Mouse (Mus musculus) cerebellum, postnatal 36 days (tissue): ENCODE measurements around the gene Tbc1d8b.
A peak's percentile ranks its signal among the peaks of the same experiment; 100 is the strongest.
"Not testable (repeated sequence)": the region's sequence is repeated elsewhere in the genome, so short reads cannot be mapped to it uniquely, and the experiment has no call there.

ENCODE experiments used
- DNase-seq, 2 experiments: peaks; one replicate each; pipeline ENCODE4 v3.0.0; 2021 to 2022; ENCODE audit warnings: mixed read lengths in 2 of 2

Tbc1d8b gene

DNA sequence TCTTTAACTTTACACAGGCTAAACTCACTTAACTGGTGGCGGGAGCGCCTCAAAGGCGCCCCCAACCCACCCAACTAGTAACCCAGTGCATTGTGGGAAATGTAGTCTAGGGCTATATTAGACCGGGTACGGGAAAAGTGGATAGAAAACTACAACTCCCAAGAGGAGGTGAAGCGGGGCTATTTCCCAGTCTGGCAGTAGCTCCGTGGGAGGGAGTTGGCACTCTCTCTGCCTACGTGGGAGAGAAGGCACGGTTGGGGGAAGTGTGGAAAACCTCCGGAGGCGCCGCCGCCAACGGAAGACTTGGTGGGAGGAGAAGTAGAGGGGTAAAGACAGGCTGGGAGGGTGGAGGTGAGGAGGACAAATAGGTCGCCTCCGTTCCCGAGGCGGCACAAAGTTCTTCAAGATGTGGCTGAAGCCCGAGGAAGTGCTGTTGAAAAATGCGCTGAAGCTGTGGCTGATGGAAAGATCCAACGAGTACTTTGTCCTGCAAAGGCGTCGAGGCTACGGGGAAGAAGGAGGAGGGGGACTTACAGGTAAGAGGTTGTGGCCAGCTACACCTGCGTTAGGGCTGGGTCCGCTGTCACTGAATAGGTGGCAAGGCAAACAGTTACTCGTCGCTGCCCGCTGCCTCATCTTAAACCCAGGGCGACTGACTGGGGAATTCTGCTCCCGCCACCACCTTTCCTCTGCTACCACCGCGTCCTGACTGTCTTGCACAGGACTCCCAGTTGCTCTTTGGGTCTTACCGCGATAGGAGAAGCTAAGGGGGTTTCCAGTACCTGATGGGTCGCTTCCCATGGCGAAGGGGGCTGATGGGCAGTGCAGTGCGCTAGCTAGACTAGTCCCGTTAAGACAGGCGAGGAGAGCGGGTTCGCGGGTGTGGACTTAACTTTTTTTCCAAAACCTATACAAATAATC is at the start of gene Tbc1d8b:
TSS of gene Tbc1d8b (plus strand) at position 222 of the 921 bp plus-strand sequence.
- DNase-seq = peak; percentile 69 to 76

GRCm38 (mm10) chrX:139639744-139640143 is 45.1 kb upstream of the Tbc1d8b start:
- no peak for DNase-seq

GRCm38 (mm10) chrX:139640418-139640817 is 44.4 kb upstream of the Tbc1d8b start:
- no peak for DNase-seq

DNA sequence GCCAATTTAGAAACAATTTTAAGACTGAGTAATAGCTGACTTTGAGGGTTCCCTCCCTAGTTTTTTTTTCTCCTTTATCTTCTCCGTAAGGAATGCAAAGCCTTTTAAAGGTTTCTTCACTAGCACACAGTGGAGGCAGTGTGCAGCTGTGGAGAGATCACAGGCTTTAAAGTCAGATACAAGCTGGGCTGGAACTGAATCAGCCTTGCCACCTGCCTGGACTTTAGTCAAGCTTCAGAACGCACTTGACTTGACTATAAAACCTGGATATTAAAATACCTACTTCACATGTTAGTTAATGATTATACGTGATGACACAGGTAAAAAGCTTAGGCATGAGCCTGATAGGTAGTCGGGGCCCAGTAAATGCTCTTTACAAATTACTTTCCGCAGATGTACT is 32.6 kb upstream of the Tbc1d8b start:
- DNase-seq = no peak

GRCm38 (mm10) chrX:139653292-139653691 is 31.5 kb upstream of the Tbc1d8b start:
- no peak for DNase-seq

- DNase-seq = no peak
Measured at GRCm38 (mm10) chrX:139654350-139655063, 30.3 kb upstream of the Tbc1d8b start.

DNA sequence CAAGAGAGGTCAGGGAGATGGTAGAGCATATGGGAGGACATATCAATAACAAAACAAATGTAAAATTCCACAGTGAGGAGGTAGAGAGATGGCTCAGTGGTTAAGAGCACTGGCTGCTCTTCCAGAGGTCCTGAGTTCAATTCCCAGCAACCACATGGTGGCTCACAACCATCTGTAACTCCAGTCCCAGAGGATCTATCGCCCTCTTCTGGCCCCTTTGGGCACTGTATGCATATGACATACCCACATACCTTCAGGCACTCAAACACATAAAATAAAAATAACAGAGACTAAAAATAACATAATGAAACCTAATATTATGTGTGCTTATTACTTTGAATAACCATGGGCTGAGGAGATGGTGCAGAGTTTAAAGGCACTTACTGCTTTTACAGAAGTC is 22.7 kb upstream of the Tbc1d8b start:
- DNase-seq = no peak

- no peak for DNase-seq
Measured at GRCm38 (mm10) chrX:139665829-139666228, 19.0 kb upstream of the Tbc1d8b start.

GRCm38 (mm10) chrX:139684410-139684774 is 404 bp upstream of the Tbc1d8b start:
- DNase-seq = no peak

DNA sequence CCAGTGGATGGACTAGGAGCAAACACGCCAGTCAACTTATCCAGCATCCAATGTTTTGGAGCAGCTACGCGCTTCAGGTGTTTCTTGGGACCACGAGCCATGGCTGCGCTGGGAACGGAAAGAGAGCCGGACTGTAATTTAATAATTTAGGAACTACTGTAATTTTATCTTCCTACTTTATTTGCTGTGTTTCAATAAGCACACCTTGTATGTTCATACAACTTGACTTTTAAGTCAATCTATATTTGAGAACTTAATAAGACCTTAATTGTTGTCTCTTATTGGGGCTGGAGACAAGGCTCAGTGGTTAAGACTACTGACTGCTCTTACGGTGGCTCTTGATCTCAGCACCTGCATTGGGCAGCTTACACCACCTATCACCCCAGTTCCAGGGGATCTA is 29.6 kb downstream of the Tbc1d8b start, which contains the start of gene Gm15013:
TSS of gene Gm15013 (minus strand) at position 101 of the 400 bp plus-strand sequence.
- no peak for DNase-seq

- no peak for DNase-seq
Measured at GRCm38 (mm10) chrX:139722350-139722749, 37.6 kb downstream of the Tbc1d8b start.

DNA sequence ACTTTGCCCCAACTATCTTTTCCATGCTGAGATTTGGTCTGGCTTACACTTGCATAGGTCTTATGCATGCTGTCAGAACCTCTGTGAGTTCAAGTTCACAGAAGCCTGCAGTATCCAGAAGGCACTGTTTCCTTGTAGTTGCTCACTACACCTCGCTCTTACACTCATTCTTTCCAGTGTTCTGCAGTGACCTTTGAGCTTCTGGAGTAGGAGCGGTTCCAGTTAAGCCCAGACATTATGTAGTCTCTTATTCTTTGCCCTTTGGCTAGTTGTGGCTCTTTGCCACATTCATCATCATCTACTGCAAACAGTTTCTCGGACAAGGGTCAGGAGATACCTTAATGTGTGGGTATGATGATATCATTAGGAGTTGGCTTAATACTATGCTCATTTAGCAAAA is 45.7 kb downstream of the Tbc1d8b start:
- DNase-seq = no peak

DNA sequence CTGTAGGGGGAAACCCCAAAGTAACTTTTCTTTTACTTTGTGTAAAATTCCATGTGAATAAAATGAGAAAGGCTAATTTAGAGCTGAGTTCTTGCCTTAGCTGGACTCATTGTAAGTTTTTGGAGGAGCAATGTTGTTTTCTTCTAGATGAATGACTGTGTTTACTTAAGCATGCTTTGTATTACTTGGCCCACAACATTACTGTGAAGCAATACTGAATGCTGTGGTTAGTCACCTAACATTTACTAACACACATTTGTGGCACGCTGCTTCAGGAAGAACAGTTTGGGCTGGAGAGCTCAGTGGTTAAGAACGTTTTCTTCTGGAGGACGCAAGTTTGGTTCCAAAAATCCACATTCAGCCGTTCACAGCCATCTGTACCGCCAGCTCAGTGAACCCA is 52.3 kb downstream of the Tbc1d8b start:
- DNase-seq = no peak

- DNase-seq = peak; percentile 53 to 58
Measured at GRCm38 (mm10) chrX:139751855-139752254, 67.1 kb downstream of the Tbc1d8b start.

DNA sequence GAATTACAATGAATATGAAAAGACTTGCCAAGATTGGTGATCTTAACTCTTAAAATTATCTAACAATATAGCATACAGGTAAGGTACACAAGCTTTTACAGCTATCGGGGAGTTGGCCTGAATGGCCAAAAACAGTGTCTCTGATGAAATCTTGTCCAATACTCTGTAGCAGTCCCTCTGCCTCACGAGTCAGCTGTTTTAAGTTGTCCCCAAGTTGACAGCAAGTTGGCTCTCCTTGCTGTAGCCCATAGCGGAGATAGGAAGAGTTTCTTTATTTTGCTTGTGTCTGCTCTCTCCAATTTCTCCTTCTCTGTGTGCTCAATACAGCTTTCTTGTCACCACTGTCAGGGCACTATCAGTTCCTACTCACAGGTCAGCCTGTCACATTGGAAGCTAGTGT is 73.8 kb downstream of the Tbc1d8b start:
- not testable (repeated sequence) for DNase-seq

DNA sequence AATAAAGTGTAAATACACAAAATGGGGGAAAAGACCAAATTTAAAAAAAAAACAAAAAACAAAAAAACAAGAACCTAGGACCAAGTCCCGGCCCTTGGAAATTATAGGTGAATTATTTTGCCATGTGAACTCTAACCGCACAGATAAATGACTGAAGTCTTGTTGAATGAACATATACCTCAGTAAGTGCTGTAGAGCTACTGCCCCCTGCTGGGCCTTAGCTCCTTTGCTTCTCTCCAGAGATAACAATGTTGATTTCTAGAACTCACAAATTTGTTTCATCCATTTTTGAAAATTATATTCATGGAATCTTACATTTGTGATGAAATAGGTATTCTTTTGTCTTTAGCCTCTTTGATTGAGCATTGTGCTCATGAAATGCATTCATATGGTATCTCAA is 77.8 kb downstream of the Tbc1d8b start:
- peak in 1 of 2 experiments; percentile 20 for DNase-seq

- DNase-seq = no peak
Measured at GRCm38 (mm10) chrX:139769975-139770637, 85.3 kb downstream of the Tbc1d8b start.

- peak; percentile 40 to 43 for DNase-seq
Measured at GRCm38 (mm10) chrX:139774309-139775083, 89.7 kb downstream of the Tbc1d8b start.

DNA sequence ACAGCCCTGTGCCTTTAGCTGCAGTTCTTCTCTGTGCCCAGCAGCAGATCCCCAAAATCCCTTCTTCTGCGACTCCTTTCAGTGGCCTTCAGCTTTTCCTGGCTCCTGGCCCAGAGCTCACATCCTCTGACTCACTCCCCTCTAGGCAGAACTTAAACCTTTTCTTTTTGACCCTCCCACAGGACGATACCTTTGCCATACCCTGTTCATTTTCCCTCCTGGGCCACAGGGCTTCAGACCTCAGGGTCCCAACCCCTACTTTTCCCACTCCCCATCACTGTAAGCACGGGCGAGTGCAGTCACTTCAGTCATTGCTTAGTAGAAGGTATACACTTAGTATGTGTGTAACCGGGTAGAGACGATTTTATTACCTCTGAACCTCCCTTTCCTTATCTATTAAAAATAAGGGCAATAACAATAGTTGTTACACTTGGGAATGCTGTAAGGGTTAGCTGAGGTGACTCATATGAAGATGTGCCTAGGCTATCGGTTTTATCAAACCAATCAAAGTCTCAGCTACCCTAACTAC is 90.4 kb downstream of the Tbc1d8b start:
- no peak for DNase-seq

DNA sequence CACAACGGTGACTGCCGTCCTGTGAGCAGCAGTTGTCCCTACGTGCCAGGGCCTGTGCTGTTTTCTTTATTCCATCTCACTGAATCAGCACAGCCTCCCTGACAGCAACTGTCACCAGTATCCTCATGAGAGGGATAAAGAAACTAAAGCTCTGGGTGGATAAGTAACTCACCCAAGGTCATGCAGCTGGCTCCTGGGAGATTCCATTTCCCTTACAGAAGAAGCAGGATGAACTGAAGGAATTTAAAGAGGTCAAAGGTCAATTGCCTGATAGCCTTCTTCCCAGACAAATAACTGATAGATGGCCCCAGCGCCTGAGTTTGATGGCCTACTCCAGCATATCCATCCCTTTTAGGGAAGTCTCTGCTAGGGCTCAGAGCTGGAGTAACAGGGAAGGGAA is 92.6 kb downstream of the Tbc1d8b start:
- no peak for DNase-seq

DNA sequence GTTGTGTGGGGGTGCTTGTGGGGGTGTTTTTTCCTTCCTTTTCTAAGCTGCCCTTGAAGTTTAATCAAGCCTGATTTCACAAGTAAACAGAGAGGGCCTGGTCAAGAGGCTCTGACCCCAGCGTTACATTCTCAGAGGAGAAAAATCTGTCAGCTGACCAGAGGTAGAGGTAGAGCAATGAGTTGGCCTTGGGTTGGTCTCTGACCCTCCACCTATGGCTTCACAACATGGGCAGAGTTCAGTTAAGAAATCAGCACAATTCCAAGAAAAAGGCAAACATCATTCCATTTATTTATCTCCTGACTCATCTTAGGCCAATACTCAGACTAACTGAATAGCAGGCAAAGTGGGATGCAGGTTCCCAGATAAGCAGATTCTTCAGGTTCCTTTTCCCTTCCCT is 94.1 kb downstream of the Tbc1d8b start:
- DNase-seq = no peak

- no peak for DNase-seq
Measured at GRCm38 (mm10) chrX:139779401-139779800, 94.6 kb downstream of the Tbc1d8b start.
